Mouse (Mus musculus) liver, embryonic 14.5 days (tissue): ENCODE results near the gene Hoxb4. TPM values are rescaled to one million over a fixed set of nuclear protein-coding genes. Genes with fewer than 3 reads are reported as not detected.

Source experiments
- ATAC-seq: fragments of 200-750 bp; cut with Nextera tagmentation; 2 replicates; pipeline ENCODE4 v1.8.0; 2017; ENCODE audit warnings: moderate number of reproducible peaks, mild to moderate bottlenecking, moderate library complexity; ENCODE audit not compliant: insufficient read depth
- DNase-seq, 3 experiments: peaks; one replicate each; pipeline ENCODE4 v3.0.0-alpha.2; 2012 to 2013; ENCODE audit warnings: low read depth in 3 of 3, low spot score in 3 of 3
- H3K27ac ChIP-seq: fragments of 300-500 bp; sonication (generic); 2 replicates; pipeline ENCODE4 v1.5.1; 2014; ENCODE audit warnings: moderate library complexity, mild to moderate bottlenecking, control low read depth, inconsistent platforms
- H3K27me3 ChIP-seq: fragments of 300-500 bp; sonication (generic); 2 replicates; pipeline ENCODE4 v1.6.1; 2014; ENCODE audit warnings: mild to moderate bottlenecking, low read length, moderate library complexity; ENCODE audit not compliant: control insufficient read depth, insufficient read depth
- H3K36me3 ChIP-seq: fragments of 300-500 bp; sonication (generic); replicated peaks from 2 replicates; pipeline ENCODE4 v1.6.1; 2014; ENCODE audit warnings: low read depth; ENCODE audit not compliant: control insufficient read depth, insufficient read depth
- H3K4me1 ChIP-seq, 2 experiments: fragments of 200-500 bp in 1 of 2; fragments of 300-500 bp in 1 of 2; sonication (generic) in 1 of 2; replicated peaks; 2 replicates each; pipeline ENCODE4 v1.6.1; 2012 to 2014; ENCODE audit warnings: antibody characterized with exemption in 1 of 2, inconsistent platforms in 1 of 2, low read length in 1 of 2; ENCODE audit not compliant: control insufficient read depth in 2 of 2, insufficient read depth in 2 of 2
- H3K4me2 ChIP-seq: fragments of 300-500 bp; sonication (generic); 2 replicates; pipeline ENCODE4 v1.6.1; 2014; ENCODE audit warnings: low read depth, mild to moderate bottlenecking, control low read depth, moderate library complexity
- H3K4me3 ChIP-seq, 2 experiments: fragments of 200-500 bp in 1 of 2; fragments of 300-500 bp in 1 of 2; sonication (generic) in 1 of 2; 2 replicates each; pipeline ENCODE4 v1.5.1; 2012 to 2014; ENCODE audit warnings: low read depth in 2 of 2, low read length in 2 of 2, mild to moderate bottlenecking in 2 of 2, control low read depth in 1 of 2, inconsistent platforms in 1 of 2, moderate library complexity in 1 of 2; ENCODE audit not compliant: insufficient read depth in 1 of 2
- H3K9ac ChIP-seq: fragments of 300-500 bp; sonication (generic); replicated peaks from 2 replicates; pipeline ENCODE4 v1.6.1; 2014; ENCODE audit warnings: mild to moderate bottlenecking, control low read depth, moderate library complexity
- H3K9me3 ChIP-seq: fragments of 300-500 bp; sonication (generic); 2 replicates; pipeline ENCODE4 v1.6.1; 2016; ENCODE audit warnings: low read length, mixed read lengths; ENCODE audit not compliant: control insufficient read depth
- CTCF ChIP-seq: IDR thresholded peaks from 2 replicates; pipeline ENCODE4 v1.5.1; 2016; ENCODE audit warnings: antibody characterized with exemption, low read depth, control low read depth
- EP300 ChIP-seq: IDR thresholded peaks from 2 replicates; pipeline ENCODE4 v1.6.1; 2016; ENCODE audit warnings: antibody characterized with exemption, low read depth
- WGBS: fragments of 180-500 bp; shearing (Covaris S2); extraction: QIAGEN DNeasy Blood & Tissue Kit; methylation state at CpG from one replicate; pipeline ENCODE4 v1.1.7; 2014; ENCODE audit not compliant: insufficient replicate concordance; 5-methylcytosine and 5-hydroxymethylcytosine counted together
- polyA plus RNA-seq, 2 experiments: library from polyadenylated mRNA; depleted of rRNA in 1 of 2; stranded (reverse) in 1 of 2; unstranded in 1 of 2; fragments of >200 nt; fragmentation: Nextera tagmentation in 1 of 2; extraction: Ambion mirVana in 1 of 2; gene quantifications; 2 replicates each; pipeline versions ENCODE4 v1.2.1 to v1.2.3; 2012 to 2014

Gene Hoxb4
- polyA plus RNA-seq, 2 experiments: 0.06 to 0.48 TPM

GRCm38 (mm10) chr11:96290705-96291355 is 27.2 kb upstream of the Hoxb4 start:
- H3K4me3 ChIP-seq: no peak overlapping the region
- ATAC-seq (no peak), DNase-seq (no peak)
- 24% methylated on average over 17 of the region's 17 CpGs for WGBS
- TF ChIP-seq EP300 (no peak), CTCF (no peak)
- H3K36me3 ChIP-seq: no peaks in the 10 kb centered on the region
- no peak overlapping the region for H3K27ac ChIP-seq
- no peaks in the 10 kb centered on the region for H3K4me1 ChIP-seq
- no peak overlapping the region for H3K9ac ChIP-seq
- H3K27me3 ChIP-seq: peaks cover 99% of the 10 kb centered on the region
- no peaks in the 10 kb centered on the region for H3K9me3 ChIP-seq
- no peak overlapping the region for H3K4me2 ChIP-seq

- no peak within 1 kb of the TSS for H3K9ac ChIP-seq
- WGBS: 9% methylated on average over 22 of the region's 22 CpGs
- H3K36me3 ChIP-seq: no peaks in the 10 kb centered on the region
- TF ChIP-seq CTCF: no peak
- TF ChIP-seq EP300: no peak
- H3K4me3 ChIP-seq: no peak within 1 kb of the TSS
- no peak for ATAC-seq
- DNase-seq: no peak
- no peaks in the 10 kb centered on the region for H3K4me1 ChIP-seq
- H3K27me3 ChIP-seq: peaks cover 99% of the 10 kb centered on the region
- H3K27ac ChIP-seq: no peak within 1 kb of the TSS
- no peaks in the 10 kb centered on the region for H3K9me3 ChIP-seq
- H3K4me2 ChIP-seq: no peak within 1 kb of the TSS
These were observed 26.1 kb upstream of the Hoxb4 start, which contains the start of gene Hoxb6 for GRCm38 (mm10) chr11:96291681-96292564. Gene Hoxb6 (plus strand): TSS chr11:96292476.

- no peak for TF ChIP-seq EP300
- TF ChIP-seq CTCF: no peak
- H3K36me3 ChIP-seq: no peaks in the 10 kb centered on the region
- H3K9ac ChIP-seq: no peak overlapping the region
- DNase-seq (no peak), ATAC-seq (no peak)
- no peak overlapping the region for H3K4me3 ChIP-seq
- no peaks in the 10 kb centered on the region for H3K9me3 ChIP-seq
- no peak overlapping the region for H3K4me2 ChIP-seq
- H3K27me3 ChIP-seq: peaks cover 99% of the 10 kb centered on the region
- H3K27ac ChIP-seq: no peak overlapping the region
- no peaks in the 10 kb centered on the region for H3K4me1 ChIP-seq
- under 1% methylated on average over 12 of the region's 12 CpGs for WGBS
These were observed 25.3 kb upstream of the Hoxb4 start for GRCm38 (mm10) chr11:96292565-96293301.

- Histone ChIP-seq H3K27ac (no peak overlapping the region), H3K4me3 (no peak overlapping the region), H3K9ac (no peak overlapping the region), H3K4me1 (no peaks in the 10 kb centered on the region), H3K27me3 (peaks cover 99% of the 10 kb centered on the region), H3K9me3 (no peaks in the 10 kb centered on the region), H3K4me2 (no peak overlapping the region), H3K36me3 (no peaks in the 10 kb centered on the region)
- 2% methylated on average over 22 of the region's 22 CpGs for WGBS
- ATAC-seq (no peak), DNase-seq (no peak)
- TF ChIP-seq CTCF (no peak), EP300 (no peak)
These were observed 24.7 kb upstream of the Hoxb4 start for GRCm38 (mm10) chr11:96293302-96293921.
